Mouse (Mus musculus) stomach, embryonic 14.5 days (tissue): ENCODE measurements around the gene Necab3. TPM values are rescaled to one million over a fixed set of nuclear protein-coding genes. Genes with fewer than 3 reads are reported as not detected.

Experiments used
- ATAC-seq: fragments of 200-750 bp; cut with Nextera tagmentation; 2 replicates; pipeline ENCODE4 v1.8.0; 2017; ENCODE audit warnings: low read depth, moderate TSS enrichment; ENCODE audit not compliant: insufficient number of reproducible peaks, insufficient read depth, low FRiP score
- H3K27ac ChIP-seq: fragments of 300-500 bp; sonication (generic); 2 replicates; pipeline ENCODE4 v1.5.1; 2014; ENCODE audit warnings: mild to moderate bottlenecking, low read length, moderate library complexity, mixed read lengths
- H3K27me3 ChIP-seq: fragments of 300-500 bp; sonication (generic); 2 replicates; pipeline ENCODE4 v1.6.1; 2014; ENCODE audit warnings: low read length, control low read depth, mixed read lengths; ENCODE audit not compliant: control insufficient read depth, insufficient read depth
- H3K36me3 ChIP-seq: fragments of 300-500 bp; sonication (generic); 2 replicates; pipeline ENCODE4 v1.6.1; 2014; ENCODE audit warnings: mild to moderate bottlenecking, control low read depth, low read length, moderate library complexity, mixed read lengths; ENCODE audit not compliant: control insufficient read depth, insufficient read depth
- H3K4me1 ChIP-seq: fragments of 300-500 bp; sonication (generic); 2 replicates; pipeline ENCODE4 v1.6.1; 2014; ENCODE audit warnings: low read length, control low read depth, mixed read lengths; ENCODE audit not compliant: control insufficient read depth, insufficient read depth
- H3K4me2 ChIP-seq: fragments of 300-500 bp; sonication (generic); replicated peaks from 2 replicates; pipeline ENCODE4 v1.6.1; 2014; ENCODE audit warnings: low read depth, low read length, control low read depth
- H3K4me3 ChIP-seq: fragments of 300-500 bp; sonication (generic); 2 replicates; pipeline ENCODE4 v1.5.1; 2014; ENCODE audit warnings: low read depth, low read length, control low read depth
- H3K9ac ChIP-seq: fragments of 300-500 bp; sonication (generic); replicated peaks from 2 replicates; pipeline ENCODE4 v1.6.1; 2014; ENCODE audit warnings: low read depth, mild to moderate bottlenecking, control low read depth, low read length, moderate library complexity, mixed read lengths
- H3K9me3 ChIP-seq: fragments of 300-500 bp; sonication (generic); 2 replicates; pipeline ENCODE4 v1.6.1; 2016; ENCODE audit warnings: low read depth, low read length, control low read depth; ENCODE audit not compliant: control insufficient read depth
- WGBS: fragments of 180-500 bp; shearing (Covaris S2); extraction: QIAGEN DNeasy Blood & Tissue Kit; methylation state at CpG from one replicate; pipeline ENCODE4 v1.1.7; 2014; 5-methylcytosine and 5-hydroxymethylcytosine counted together
- polyA plus RNA-seq: library from polyadenylated mRNA; unstranded; fragments of >200 nt; fragmentation: Nextera tagmentation; extraction: Ambion mirVana; gene quantifications from 2 replicates; pipeline ENCODE4 v1.2.1, GENCODE M21; 2014

Gene Necab3
- polyA plus RNA-seq, 1 experiment from 2014 or later, result 3.2 TPM

DNA sequence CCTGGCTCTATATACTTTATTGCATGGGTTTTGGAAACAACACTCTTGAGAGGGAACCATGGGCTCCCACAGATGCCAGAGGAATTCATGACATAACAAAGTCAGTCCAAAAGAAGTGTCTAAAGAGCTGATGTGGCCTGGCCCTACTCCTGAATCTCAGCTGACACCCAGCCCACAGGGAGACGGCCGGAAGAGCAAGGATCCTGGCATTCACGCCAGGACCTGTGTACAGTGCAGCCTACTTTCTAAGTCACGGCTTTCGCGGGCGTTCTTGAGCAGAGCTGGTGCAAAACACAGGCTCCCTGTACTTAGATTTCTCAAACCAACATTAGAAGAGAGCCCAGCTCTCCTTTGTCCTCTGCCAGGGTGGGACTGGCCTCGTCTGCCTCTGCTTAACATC is 21.9 kb upstream of the Necab3 start:
- H3K4me3 ChIP-seq, result no peak overlapping the region
- peaks cover 3% of the 10 kb centered on the region; the same call in 1 of the 2 replicates for H3K4me1 ChIP-seq
- no peaks in the 10 kb centered on the region for H3K36me3 ChIP-seq
- WGBS, result 77% methylated on average over 8 of the region's 8 CpGs
- H3K4me2 ChIP-seq, result no peak overlapping the region
- no peaks in the 10 kb centered on the region for H3K9me3 ChIP-seq
- ATAC-seq, result no peak
- no peak overlapping the region for H3K9ac ChIP-seq
- H3K27ac ChIP-seq, result no peak overlapping the region
- H3K27me3 ChIP-seq, result no peaks in the 10 kb centered on the region

DNA sequence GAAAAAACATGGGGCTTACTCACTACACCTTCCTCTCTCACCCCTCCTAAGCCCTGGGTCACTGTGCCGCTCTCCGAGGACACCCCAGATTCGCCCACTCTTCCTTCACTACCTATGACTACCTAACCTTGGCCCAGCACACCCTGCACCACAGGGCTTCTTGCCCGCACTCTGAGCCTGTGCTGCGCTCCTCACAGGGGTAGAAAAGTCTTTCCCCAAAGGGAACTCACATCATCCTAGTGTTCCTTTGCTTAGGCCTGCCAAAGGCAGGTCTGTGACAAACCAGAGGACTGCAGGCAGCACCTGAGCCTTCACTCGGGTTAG is 19.0 kb upstream of the Necab3 start:
- no peak for ATAC-seq
- 86% methylated on average over 6 of the region's 6 CpGs for WGBS

GRCm38 (mm10) chr2:154576876-154577743 is 18.4 kb upstream of the Necab3 start:
- WGBS, result 62% methylated on average over 12 of the region's 12 CpGs
- no peak for ATAC-seq
- Histone ChIP-seq H3K4me2 (no peak overlapping the region), H3K9ac (no peak overlapping the region), H3K9me3 (no peaks in the 10 kb centered on the region), H3K27ac (no peak overlapping the region), H3K4me3 (no peak overlapping the region), H3K36me3 (no peaks in the 10 kb centered on the region), H3K27me3 (no peaks in the 10 kb centered on the region), H3K4me1 (no peaks in the 10 kb centered on the region)

More for the DNA sequence above, 19.0 kb upstream of the Necab3 start:
- Histone ChIP-seq H3K36me3 (no peaks in the 10 kb centered on the region), H3K27ac (no peak overlapping the region), H3K4me1 (no peaks in the 10 kb centered on the region), H3K9me3 (no peaks in the 10 kb centered on the region), H3K4me2 (no peak overlapping the region), H3K27me3 (no peaks in the 10 kb centered on the region), H3K4me3 (no peak overlapping the region), H3K9ac (no peak overlapping the region)

DNA sequence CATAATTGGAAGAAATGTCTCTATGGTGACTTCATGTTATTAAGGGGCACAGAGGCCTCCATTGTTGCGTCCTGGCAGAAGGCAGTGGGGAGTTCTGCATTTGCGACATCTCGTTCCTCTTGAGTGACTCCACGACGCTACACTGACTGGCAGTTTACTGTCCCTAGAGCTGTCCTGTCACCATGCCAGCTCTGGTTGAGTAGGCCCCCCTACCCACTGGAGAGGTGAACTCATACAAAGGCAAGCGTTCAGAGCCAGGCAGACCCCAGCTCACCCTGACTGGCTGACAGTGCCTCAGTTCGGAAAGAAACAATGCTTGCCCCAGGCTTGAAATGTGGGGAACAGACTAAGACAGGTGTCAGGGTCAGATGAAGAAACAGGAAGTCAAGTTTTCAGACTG is 15.6 kb upstream of the Necab3 start:
- no peak overlapping the region for H3K4me3 ChIP-seq
- H3K9ac ChIP-seq, result no peak overlapping the region
- ATAC-seq, result no peak
- H3K36me3 ChIP-seq, result no peaks in the 10 kb centered on the region
- H3K4me1 ChIP-seq, result no peaks in the 10 kb centered on the region; the same call in 1 of the 2 replicates
- no peaks in the 10 kb centered on the region for H3K27me3 ChIP-seq
- H3K27ac ChIP-seq, result no peak overlapping the region
- H3K9me3 ChIP-seq, result no peaks in the 10 kb centered on the region
- WGBS, result 71% methylated on average over 7 of the region's 7 CpGs
- no peak overlapping the region for H3K4me2 ChIP-seq

DNA sequence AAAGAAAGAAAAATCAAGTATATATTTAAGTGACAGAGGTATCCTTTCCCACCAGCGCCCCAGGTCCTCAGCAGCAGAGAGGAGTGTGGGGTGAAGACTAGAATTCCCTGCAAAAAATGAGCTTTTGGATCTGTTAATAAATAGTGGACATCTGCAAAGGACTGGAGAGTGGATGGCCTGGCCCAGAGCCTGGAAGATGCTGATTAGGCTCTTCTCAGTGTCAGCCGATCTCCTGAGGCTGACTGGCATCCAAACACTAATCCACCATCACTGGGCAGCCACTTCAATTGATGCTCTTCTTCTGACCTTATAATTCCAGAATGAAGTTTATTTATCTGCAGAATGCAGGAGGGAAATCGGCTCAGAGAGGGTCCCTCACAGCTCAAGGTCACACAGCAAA is 14.3 kb upstream of the Necab3 start:
- H3K4me2 ChIP-seq, result no peak overlapping the region
- H3K36me3 ChIP-seq, result no peaks in the 10 kb centered on the region
- no peak overlapping the region for H3K4me3 ChIP-seq
- no peak overlapping the region for H3K9ac ChIP-seq
- H3K4me1 ChIP-seq, result peaks cover 10% of the 10 kb centered on the region; the same call in 1 of the 2 replicates
- 74% methylated on average over 3 of the region's 3 CpGs for WGBS
- no peak for ATAC-seq
- H3K27ac ChIP-seq, result no peak overlapping the region
- no peaks in the 10 kb centered on the region for H3K9me3 ChIP-seq
- H3K27me3 ChIP-seq, result no peaks in the 10 kb centered on the region

DNA sequence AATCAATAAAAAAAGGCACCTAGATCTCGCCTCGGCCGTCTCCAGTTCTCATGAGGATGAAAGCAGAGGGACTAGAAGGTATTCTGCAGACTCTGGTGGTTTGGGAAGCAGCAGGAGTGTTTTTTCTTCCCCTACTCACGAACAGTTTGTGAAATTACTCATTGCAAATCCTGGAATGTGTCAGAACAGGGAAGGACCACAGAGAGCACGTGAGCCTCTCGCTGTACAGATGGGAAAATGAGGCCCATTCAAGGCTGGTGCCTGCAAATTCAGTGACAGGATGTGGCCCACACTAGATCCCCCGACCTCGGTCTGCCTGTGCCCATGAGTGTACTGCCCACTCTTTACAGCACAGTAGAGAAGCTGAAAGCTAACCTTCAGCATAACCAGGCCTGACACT is 13.3 kb upstream of the Necab3 start:
- Histone ChIP-seq H3K4me2 (no peak overlapping the region), H3K36me3 (no peaks in the 10 kb centered on the region), H3K9me3 (no peaks in the 10 kb centered on the region), H3K4me3 (no peak overlapping the region), H3K27me3 (no peaks in the 10 kb centered on the region), H3K4me1 (peaks cover 19% of the 10 kb centered on the region; the same call in 1 of the 2 replicates), H3K9ac (no peak overlapping the region), H3K27ac (peak overlapping the region; percentile 6; the same call in 1 of the 2 replicates)
- ATAC-seq, result no peak
- WGBS, result 54% methylated on average over 8 of the region's 8 CpGs

GRCm38 (mm10) chr2:154571266-154571665 is 12.6 kb upstream of the Necab3 start:
- Histone ChIP-seq H3K9me3 (no peaks in the 10 kb centered on the region), H3K4me3 (no peak overlapping the region), H3K27me3 (no peaks in the 10 kb centered on the region), H3K36me3 (no peaks in the 10 kb centered on the region), H3K27ac (no peak overlapping the region), H3K4me2 (no peak overlapping the region), H3K4me1 (peaks cover 23% of the 10 kb centered on the region; the same call in 1 of the 2 replicates), H3K9ac (no peak overlapping the region)
- 96% methylated on average over 4 of the region's 4 CpGs for WGBS
- no peak for ATAC-seq

DNA sequence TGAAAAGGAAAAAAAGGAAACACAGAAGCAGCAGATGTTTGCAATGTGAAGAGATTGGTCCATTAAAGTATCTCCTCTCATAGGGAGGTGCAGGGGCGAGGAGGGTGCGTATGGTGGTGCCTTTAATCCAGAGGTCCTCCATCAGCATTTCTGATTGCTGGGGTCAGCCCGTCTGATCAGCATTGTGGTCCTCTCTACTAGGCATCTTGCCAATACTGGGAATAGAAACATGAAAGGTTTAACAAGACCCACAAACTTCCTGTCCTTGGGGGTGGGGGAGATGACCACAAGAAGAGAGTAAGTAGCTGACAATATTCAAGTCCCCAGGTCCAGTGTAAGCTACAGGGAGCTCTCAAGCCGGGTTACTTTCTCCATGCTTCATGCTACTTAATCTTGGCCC is 12.0 kb upstream of the Necab3 start:
- no peak overlapping the region for H3K9ac ChIP-seq
- ATAC-seq, result no peak
- no peak overlapping the region; the same call in 1 of the 2 replicates for H3K4me3 ChIP-seq
- 0 out of 2 replicates have a peak, but pooled peaks cover under 1% of the 10 kb centered on the region for H3K36me3 ChIP-seq
- peak overlapping the region; percentile 67; the same call in 1 of the 2 replicates for H3K27ac ChIP-seq
- peaks cover 29% of the 10 kb centered on the region for H3K4me1 ChIP-seq
- H3K27me3 ChIP-seq, result no peaks in the 10 kb centered on the region
- peak overlapping the region; percentile 64; the same call in 1 of the 2 replicates for H3K4me2 ChIP-seq
- 60% methylated on average over 4 of the region's 4 CpGs for WGBS
- no peaks in the 10 kb centered on the region for H3K9me3 ChIP-seq
